Mouse (Mus musculus) thymus, postnatal 4 days (tissue): ENCODE data around the gene Lypd8.
"Not testable (repeated sequence)": the region's sequence is repeated elsewhere in the genome, so short reads cannot be mapped to it uniquely, and the experiment has no call there.

ENCODE experiments used
- DNase-seq: peaks from one replicate; pipeline ENCODE4 v3.0.0; 2021

Lypd8 gene

DNA sequence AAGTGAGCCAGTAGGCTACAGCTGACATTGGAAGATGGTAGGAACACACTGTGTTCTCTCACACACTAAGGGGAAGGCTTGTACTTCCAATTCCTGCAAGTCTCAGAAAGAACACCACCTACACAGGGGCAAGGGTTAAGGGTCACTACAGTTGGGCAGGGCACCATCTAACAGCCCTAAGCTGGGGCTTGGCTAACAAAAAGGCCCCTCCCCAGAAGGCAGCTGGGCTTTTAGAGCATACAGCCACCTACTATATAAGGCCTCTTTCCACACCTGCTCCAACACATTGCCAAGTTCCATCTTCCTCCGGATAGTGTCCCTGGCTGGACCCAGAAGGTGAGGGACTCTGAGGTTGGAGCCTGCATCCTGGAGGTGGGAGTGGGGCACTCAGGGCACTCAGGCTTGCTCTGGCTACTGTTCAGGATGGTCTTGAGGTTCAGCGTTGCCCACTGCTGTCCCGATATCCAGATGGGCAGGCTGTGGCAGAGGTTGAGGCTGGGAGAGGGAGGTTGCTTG, at the start of gene Lypd8:
Lypd8 (plus strand) TSS at position 281 of the 516 bp plus-strand sequence.
- DNase-seq, result no peak

DNA sequence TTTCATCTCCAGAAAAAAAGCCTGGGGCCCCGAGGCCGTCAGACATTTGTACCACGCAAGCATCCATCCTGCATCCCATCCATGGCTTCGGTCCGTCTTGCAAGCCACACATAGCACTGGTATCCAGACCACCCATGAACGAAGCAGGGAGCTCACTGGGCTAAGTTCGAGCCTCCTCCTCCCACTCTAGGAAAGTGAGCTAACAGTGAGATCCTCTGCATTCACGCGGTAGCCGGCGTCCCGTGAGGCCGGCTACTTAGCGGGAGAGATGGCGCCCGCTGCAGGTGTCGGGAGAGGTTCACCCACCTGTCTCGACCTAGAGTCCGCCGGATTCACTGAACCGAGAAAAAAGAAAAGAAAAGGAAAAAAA, 49.0 kb upstream of the Lypd8 start:
- no peak for DNase-seq

DNA sequence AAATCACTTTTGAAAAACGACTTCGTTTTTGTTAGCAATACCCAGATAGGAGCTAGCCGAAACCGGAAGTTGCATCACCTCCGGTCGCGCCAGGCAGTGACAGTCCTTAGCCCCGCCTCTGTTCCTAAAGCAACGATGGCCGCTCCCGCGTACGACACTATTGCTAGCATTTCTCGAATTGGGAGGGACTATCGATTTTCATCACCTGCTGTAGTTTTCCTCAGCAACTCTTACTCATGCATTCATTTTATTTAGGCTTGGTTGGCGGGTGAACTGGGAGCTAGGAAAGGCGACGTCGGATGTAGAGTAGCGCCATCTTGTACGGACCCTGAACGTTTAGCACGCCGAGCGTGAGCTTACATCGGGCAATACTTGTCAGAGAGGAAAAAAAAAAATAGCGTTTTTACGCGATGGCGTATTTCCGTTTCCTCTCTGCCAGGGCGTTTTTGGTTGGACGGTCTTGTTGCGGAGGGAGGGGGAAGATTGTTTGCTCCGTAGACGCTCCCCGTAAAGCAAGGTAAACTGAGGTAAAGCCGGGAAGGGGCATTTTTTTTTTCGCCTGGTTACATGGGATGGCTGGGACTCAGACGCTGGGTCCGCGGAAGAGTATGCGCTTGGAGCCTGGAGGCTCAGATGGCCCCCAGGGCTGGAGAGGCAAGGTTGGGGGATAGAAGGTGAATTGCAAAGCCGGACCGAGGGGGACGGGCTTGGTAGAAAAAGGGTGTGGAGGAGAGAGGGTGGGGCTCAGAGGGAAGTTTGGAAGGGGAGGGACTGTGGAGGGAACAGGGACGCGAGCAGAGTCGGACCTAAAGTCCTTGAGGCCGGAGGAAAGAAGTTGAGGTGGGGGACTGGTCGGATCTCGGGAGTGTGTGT, 48.3 kb upstream of the Lypd8 start, which contains the start of the genes Zfp672 and Sh3bp5l:
Zfp672 (minus strand) TSS at position 64 of the 873 bp plus-strand sequence.
Sh3bp5l (plus strand) TSS at position 449 of the 873 bp plus-strand sequence.
- peak; percentile 88 for DNase-seq

DNA sequence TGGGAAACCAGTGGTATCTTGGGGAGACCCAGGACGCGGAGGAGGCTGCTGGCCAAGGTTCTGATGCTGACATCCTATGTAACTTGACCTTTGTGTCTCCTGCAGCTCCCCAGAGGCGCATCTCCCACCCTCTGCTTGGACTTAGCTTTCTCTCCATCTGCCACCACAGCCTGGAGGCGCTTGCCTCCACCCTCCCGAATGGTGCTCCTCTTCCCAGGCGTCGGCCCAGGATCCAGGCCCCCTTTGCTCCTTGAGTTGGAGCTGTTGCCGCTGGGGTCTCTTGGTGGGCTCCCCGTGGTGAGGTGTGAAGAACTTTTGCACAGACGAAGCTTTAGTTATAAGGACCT, 47.7 kb upstream of the Lypd8 start:
- DNase-seq, result no peak

DNA sequence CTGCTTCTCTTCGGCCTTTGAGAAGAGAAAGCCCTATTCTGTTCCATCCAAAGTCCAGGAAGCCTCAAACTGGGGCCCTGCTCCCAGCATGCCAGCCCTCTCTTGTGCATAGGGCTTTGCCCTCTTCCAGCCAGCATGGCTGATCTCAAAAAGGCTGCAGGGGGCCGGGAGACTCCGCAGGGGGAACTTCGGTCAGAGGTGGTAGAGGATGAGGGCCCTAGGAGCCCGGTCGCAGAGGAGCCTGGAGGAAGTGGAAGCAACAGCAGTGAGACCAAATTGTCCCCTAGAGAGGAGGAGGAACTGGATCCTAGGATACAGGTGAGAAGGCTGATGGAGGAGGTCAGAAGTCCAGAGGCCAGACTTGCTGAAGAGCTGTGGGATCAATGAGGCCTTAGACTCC, 47.3 kb upstream of the Lypd8 start:
- DNase-seq, result no peak

DNA sequence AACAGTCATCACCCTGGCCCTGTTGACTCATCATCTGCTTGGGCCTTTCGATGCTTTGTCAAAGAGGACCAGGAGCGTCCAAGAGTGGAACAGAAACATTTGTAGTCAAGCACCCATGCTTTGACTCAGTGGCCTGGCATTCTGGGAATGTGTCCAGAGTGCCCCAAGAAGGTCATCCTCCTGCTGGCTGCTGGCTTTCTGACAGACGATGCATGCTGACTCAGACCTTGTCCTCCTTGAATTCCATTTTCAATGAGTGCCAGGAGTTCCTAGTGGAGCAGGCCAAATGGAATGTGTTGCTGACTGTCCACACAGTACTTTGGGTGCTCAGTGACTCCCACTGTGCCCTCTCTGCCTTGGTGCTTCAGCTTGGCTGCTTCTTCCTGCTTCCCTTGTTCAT, 44.1 kb upstream of the Lypd8 start:
- no peak for DNase-seq

DNA sequence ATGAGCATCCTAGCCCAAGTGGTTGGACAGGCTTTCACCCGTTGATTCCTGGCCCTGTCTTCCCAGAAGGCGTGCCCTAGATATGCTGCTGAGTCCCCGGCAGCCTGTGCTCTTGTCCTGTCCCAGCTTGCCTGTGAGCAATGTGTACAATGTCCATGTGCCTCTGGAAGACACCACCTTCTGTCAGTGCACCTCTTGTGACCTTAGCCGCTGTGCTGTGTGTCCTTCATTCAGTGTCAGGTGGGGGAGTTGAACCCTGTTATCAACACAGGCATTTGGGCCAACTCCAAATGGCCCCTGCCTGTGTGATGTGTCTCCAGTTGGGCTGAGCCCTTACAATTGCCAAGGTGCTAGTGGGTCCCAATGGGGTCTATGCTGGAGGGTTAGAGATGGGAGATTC, 32.1 kb upstream of the Lypd8 start:
- no peak for DNase-seq

DNA sequence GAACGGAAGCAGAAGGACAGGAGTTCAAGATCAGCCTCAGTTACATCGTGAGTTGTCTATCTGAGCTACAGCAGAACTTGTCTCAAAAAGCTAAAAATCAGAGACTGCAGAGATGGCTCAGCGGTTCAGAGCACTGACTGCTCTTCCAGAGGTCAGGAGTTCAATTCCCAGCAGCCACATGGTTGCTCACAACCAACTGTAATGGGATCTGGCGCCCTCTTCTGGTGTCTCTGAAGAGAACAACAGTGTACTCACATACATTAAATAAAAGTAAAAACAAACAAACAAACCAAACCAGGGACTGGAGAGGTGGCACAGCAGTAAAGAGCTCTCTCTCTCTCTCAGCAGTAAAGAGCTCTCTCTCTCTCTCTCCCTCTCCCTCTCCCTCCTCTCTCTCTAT, 28.2 kb upstream of the Lypd8 start:
- DNase-seq, result peak; percentile 51

DNA sequence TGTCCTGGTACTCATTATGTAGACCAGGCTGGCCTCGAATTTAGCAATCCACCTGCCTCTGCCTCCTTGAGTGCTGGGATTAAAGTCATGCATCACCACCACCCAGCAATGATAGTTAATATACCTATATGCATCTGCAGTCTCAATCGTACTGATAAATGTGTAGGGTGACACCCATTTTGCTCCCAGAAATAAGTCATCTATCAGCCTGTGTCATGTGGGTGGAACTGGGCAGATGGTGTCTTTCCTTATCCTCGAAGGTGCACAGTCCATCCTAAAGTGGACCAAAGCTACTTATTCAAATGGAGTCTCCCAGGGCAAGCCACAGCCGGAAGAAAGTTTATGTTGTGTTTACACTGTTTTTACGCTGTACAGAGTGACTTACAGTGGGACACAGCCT, 27.7 kb upstream of the Lypd8 start:
- no peak for DNase-seq

DNA sequence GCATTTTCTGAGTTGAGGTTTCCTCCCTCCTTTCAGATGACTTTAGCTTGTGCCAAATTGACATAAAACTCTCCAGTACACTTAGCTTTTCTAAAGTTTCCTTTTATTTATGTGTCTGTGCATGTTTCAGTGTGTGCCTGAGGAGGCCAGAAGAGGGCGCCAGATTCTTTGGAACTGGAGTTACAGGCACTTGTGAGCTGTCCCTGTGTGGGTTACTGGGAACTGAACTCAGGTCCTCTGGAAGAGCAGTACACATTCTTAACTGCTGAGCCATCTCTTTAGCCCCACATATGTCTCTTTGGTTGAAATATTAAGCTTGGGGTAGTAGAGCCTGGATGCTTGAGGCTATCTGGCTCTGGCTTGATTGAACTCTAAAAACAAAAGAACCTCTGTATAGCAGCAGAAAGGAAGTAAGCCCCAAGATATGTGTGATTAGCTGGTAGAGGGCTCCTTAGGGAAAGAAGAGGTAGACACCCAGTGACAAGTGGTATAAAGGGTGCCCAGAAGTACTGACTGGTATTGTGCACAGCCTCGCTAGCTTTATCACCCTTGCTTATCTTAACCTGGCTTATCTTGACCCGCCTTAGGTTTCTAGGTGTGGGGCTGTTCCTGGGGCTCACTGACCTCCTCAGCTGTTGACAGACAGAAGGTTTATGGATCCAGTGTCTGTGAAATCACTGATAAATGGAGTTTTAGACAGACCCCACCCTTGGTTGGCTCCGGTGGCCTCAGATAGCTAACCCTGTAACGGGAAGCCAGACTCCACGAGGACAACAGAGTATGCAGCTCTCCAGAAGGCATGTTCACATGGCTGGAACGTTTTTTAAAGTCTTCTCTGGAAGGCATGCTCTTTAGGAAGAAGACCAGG, 25.9 kb upstream of the Lypd8 start:
- DNase-seq, result peak; percentile 34

DNA sequence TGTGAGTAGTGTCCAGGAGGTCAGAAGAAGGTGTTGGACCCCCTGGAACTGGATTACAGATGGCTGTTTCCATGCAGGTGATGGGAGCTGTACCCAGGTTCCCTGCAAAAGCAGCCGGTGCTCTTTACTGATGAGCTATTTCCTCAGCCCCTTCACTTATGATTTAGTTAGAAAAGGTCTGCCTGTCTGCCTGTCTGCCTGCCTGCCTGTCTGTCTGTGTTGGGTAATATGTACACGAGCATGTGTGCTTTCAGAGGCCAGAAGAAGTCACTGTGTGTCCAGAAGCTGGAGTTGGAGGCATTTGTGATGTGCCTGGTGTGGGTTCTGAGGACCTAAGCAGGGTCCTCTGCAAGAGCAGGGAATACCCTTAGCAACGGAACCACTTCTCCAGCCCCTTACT, 25.1 kb upstream of the Lypd8 start:
- no peak for DNase-seq

DNA sequence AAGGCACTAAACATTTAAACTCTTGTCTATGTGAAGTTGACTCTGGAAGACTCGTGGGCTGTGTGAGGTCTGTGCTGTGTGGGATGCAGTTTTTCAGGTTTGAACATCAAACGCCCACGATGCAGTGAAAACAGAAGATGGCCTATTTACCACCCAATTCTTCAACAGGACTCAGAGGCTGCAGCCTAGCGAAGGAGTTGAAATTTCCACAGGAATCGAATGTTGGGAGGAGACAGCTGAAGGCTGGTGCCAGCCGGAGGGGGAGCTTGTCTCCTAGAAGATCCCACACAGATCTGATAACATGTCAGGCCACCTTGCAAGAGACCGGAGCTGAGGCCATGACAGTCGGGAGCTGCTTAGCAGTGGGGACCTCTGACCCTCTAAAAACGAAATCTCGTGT, 24.4 kb upstream of the Lypd8 start:
- no peak for DNase-seq

DNA sequence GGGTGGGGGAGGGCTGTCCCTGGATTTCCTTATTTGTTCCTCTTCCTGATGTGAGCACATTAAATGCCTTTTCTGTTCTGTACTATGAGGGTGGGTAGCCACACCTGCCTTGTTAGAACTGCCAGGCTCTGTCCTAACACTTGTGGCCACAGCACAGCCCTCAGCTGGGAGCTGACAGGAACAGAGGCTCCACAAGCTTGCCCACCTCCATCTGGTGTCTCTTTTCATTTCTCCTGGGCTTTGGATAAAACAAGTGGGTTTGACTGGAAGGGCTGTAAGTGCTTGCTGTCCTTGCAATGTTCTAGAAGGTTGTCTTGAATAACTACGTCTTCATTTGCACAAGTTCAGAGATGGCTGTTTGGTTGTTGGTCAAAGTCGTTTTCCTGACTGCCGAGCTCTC, 23.9 kb upstream of the Lypd8 start:
- no peak for DNase-seq

DNA sequence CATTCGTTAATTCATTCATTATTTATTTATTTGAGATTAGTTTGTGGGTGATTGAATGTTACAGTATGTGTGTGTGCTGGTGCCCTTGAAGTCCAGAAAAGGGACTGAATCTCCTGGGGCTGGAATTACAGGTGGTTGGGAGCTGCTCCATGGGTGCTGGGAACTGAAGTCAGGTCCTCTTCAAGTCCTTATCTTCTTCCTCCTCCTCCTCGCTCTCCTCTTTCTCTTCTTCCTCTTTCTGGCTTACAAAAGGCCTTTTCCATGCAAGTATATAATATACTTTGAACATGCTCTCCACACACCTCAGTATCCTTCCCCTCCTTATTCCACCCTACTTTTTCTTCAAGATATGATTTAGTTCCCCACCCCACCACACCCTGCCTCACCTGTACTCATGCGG, 21.8 kb upstream of the Lypd8 start:
- no peak for DNase-seq

DNA sequence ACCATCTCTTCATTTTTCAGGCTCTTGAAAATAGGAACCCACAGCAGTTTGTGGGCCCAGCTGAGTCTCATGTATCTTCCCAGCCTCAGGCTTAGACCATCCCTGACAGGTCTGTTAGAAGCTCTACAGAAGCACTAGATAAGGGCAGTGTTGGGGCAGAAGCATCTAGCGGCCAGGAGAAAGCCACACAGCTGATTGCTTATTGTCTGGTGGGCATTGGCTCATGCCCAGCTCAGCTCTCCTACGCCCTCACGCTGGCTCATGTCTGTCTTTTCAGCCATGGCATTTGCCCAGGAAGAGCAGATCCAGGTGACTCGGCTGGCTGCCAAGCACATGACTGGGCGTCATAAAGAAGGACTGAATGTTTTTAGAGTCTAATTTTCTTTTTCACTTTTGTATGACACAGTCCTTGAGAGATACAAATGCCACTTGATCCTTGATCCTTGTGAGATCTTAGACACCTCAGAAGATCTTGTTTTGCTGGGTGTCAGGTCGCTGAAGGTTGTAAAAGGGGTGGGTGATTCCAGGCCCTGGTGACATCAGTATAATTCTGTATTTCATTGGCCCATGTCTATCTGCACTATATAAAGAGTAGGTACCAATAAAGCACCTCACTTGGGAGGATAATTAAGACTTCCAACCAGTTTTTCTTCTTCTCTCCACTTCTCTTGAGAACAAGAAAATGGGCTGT, 20.9 kb upstream of the Lypd8 start:
- no peak for DNase-seq

DNA sequence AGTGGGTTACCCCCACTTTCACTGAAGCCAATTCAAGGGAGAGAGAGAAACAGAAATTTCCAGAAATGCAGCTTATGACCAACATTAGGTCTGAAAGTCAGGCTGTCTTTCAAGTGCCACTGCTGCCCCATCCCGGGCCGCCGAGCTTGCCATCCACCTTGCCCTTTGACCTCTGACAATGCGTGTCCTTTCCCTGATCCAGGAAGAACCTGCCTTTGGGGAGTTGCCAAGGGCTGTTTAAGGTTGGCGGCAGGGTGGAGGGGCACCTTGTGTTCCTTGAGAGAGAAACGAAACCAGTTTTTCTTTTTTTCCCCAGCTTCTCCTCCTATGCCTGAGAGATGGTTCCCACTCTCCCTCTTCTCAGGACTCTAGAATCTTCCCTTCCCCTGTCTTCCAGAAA, 16.3 kb upstream of the Lypd8 start:
- DNase-seq, result not testable (repeated sequence)

DNA sequence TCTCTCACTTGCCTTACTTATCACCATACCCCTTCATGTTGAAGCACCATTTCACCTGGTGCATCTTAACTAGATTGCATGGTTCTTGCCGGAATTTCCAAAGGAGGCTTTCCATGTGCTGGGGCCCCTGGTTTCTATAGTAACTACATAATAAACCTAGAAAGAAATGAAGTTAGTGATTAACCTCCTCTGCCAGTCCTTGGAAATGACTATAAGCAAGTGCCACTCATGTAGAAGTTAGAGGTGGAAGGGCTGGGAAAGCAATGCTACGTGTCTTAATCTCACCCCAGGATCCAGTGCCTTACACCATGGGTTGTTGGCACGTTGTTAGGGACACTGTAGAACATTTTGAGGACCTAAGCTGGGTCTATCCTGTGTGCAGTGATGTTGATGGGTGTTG, 14.4 kb upstream of the Lypd8 start:
- DNase-seq, result no peak

DNA sequence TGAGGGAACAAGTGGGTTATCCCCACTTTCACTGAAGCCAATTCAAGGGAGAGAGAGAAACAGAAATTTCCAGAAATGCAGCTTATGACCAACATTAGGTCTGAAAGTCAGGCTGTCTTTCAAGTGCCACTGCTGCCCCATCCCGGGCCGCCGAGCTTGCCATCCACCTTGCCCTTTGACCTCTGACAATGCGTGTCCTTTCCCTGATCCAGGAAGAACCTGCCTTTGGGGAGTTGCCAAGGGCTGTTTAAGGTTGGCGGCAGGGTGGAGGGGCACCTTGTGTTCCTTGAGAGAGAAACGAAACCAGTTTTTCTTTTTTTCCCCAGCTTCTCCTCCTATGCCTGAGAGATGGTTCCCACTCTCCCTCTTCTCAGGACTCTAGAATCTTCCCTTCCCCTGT, 12.7 kb upstream of the Lypd8 start:
- not testable (repeated sequence) for DNase-seq

DNA sequence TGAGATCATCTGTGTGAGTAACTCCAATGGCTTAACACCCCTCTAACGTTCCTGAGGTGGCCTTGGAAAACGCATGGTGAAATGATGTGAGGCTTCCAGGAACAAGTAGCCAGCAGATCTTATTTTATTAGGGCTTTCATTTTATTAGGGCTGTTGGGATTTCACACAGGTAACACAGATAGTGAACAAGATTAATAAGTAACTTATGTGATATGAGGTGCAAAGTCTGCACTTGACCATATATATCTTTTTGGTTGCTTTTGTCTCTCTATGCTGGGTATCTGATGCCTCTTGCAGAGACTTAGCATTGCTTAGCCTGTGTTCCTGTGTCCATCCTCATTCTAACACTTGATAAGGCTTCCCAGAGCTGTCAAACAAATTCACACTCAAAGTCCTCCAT, 1.6 kb upstream of the Lypd8 start:
- DNase-seq, result no peak

DNA sequence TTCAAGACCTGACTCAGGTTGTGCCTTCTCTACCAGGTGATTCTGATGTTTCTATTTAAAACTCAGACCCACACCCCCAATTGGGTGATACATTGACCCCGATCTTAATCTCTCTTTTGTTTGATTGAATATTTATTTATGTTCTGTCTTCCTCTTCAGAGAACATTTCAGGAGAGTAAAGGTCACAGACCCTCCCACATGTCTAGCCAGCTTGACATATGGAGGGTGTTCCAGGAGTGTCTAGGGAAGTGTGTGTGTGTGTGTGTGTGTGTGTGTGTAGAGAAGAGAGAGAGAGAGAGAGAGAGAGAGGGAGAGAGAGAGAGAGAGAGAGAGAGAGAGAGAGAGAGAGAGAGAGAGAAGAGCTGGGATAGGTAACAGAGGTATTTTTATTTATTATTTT, 1.2 kb upstream of the Lypd8 start:
- no peak for DNase-seq

DNA sequence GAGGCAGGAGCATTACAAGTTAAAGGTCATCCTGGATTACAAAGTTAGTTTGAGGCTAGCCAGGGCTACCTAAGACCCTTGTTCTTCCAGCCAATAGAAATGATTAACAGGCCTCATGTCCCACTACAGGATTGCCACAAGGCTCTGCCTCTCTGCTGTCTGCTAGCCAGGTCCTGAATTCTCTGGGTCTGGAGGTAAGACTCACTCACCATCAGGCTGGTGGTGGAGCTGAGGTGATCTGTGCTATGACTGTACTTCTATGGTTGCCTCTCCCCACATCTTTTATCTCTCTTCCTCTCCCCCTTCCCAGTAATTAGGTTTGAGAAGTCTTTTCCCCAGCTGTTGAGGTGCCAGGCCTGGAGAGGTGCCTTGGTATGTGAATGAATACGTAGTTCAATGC, 673 bp downstream of the Lypd8 start:
- no peak for DNase-seq

DNA sequence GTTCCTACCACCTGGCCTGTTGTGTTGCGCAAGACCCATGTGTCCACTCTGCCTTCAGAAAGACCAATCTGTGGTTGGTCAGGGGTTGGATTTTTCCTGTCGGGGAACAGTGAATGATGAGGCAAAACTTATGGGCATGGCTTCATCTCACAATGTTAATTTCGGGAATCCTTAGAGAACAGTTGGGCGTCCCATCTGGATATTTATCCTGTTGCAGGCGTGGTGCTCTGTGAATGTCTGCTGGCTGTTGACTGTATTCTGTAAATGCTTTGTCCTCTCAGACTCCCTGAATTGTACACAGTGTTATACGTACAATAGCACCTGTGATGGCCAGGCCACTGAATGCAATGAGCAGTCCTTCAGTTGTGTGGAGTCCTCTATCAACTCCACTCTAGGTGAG, 3.6 kb downstream of the Lypd8 start:
- DNase-seq, result no peak

DNA sequence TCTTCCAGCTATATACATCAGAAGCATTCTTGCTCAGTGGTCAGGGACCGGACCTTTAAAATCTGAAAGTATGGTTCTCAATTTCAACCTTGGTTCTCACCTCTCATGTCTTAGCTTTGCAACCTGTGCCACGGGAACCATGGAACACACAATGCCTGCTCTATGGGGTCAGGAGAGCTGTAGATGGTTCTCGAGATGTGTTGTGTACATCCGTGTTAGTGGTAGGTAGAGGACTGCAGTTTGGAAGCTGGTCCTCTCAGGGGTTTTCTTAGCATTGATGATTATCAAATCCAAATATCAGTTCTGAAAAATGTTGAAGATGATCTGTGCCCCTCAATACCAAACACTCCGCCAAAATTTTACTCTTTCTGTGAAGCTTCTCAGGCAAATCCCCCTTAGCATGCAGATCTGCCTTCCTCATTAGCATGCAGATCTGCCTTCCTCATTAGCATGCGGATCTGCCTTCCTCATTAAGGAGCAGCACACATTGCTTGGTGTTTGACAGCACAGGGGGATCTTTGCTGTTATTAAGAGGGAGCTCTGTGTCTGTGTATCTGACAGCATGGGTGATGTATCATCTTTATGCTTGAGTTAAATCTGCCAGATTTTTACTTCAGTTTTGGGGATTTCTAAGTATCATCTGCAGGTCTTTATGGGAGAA, 21.3 kb downstream of the Lypd8 start:
- DNase-seq, result no peak
